Mouse (Mus musculus) left cerebral cortex, adult 2 months (tissue): ENCODE data around the gene AC129217.1. TPM values are rescaled to one million over a fixed set of nuclear protein-coding genes. Genes with fewer than 3 reads are reported as not detected.

ENCODE experiments used
- DNase-seq, 2 experiments: peaks; one replicate each; pipeline ENCODE4 v3.0.0; 2021 to 2022; ENCODE audit warnings: low spot score in 2 of 2, mixed read lengths in 1 of 2; ENCODE audit errors: extremely low spot score in 1 of 2
- H3K27ac ChIP-seq: fragments of 200-600 bp; 2 replicates; pipeline ENCODE4 v1.8.1; 2022
- H3K4me3 ChIP-seq: fragments of 200-600 bp; 2 replicates; pipeline ENCODE4 v1.8.1; 2022
- CTCF ChIP-seq: fragments of 200-600 bp; IDR thresholded peaks from 2 replicates; pipeline ENCODE4 v1.8.1; 2022; ENCODE audit warnings: antibody characterized with exemption, mild to moderate bottlenecking, moderate library complexity
- intact Hi-C: fragments of 180-260 bp; cut with DNase I; formaldehyde crosslinking; loops from one replicate; pipeline ENCODE4 v1.15.1; 2025
- microRNA-seq, 2 experiments: library from miRNA; unstranded; fragments of <30 nt; microRNA quantifications; one replicate each; pipeline ENCODE4 v1.2.0; 2021
- total RNA-seq, 2 experiments: library from RNA; stranded (reverse); gene quantifications; 2 replicates each; pipeline ENCODE4 v1.2.3; 2021

Gene AC129217.1
- total RNA-seq, 2 experiments from 2014 or later, result not detected

DNA sequence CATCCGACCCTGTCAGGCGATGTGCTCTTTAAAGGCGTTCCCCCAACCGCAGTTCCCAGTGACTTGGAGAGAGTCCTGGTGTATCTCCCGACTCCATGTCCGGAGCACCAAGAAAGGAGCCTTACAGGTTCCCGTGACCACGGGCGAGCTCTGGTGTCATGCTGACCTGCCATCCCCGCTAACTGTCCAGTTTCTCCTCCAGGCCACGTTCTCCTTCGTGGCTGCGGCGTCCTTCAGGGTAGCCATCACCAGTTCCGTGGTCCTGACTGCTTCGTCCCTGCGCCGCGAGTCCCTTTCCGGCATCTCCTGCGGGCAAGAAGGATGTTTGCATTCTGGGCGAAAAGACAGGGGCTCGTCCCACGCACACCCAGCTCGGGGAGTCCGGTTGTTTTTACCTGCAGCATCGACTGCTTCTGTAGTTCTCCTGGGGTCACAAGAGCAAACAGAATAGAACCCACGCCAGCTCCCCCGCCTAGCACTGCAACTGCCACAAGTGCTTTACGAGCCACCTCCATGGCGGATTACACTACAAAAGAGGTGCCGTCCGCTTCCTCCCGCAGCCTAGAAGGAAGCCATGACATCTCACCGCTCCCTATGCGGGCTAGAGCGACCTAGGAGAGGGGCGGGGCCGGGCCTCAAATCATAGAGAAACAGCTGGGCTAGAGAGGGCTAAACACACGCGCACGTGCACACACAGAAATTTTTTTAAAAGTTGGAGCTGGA, 50.9 kb downstream of the AC129217.1 start, which contains the start of gene Uqcc3:
Gene Uqcc3 (minus strand): TSS at position 613 of the 723 bp plus-strand sequence.
- TF ChIP-seq CTCF, result no peak
- H3K4me3 ChIP-seq, result peak within 1 kb of the TSS; percentile 90
- peak; percentile 86 for DNase-seq
- peak within 1 kb of the TSS; percentile 95 for H3K27ac ChIP-seq
- intact Hi-C loops, result no loop called here

GRCm38 (mm10) chr19:8881034-8881392, 51.4 kb downstream of the AC129217.1 start:
- intact Hi-C loops, result no loop called here
- H3K4me3 ChIP-seq, result peak overlapping the region; percentile 90
- no peak for DNase-seq
- H3K27ac ChIP-seq, result peak overlapping the region; percentile 95
- TF ChIP-seq CTCF, result no peak

GRCm38 (mm10) chr19:8883616-8884015, 54.0 kb downstream of the AC129217.1 start, which contains the start of the genes Lbhd1 and Gm49403:
Gene Lbhd1, plus strand, starts transcription at chr19:8883732.
Gene Gm49403, plus strand, starts transcription at chr19:8883930.
- intact Hi-C loops, result no loop called here
- DNase-seq, result no peak
- H3K27ac ChIP-seq, result no peak within 1 kb of the TSS
- TF ChIP-seq CTCF, result no peak
- no peak within 1 kb of the TSS for H3K4me3 ChIP-seq

- no peak for DNase-seq
- H3K4me3 ChIP-seq, result no peak overlapping the region
- intact Hi-C loops, result loop anchor here (5.0 kb wide), 1 partner anchor 45 kb away; no protein-coding TSS in a partner anchor
- TF ChIP-seq CTCF, result no peak
- no peak overlapping the region for H3K27ac ChIP-seq
Observed at GRCm38 (mm10) chr19:8886916-8887584, 57.5 kb downstream of the AC129217.1 start.

DNA sequence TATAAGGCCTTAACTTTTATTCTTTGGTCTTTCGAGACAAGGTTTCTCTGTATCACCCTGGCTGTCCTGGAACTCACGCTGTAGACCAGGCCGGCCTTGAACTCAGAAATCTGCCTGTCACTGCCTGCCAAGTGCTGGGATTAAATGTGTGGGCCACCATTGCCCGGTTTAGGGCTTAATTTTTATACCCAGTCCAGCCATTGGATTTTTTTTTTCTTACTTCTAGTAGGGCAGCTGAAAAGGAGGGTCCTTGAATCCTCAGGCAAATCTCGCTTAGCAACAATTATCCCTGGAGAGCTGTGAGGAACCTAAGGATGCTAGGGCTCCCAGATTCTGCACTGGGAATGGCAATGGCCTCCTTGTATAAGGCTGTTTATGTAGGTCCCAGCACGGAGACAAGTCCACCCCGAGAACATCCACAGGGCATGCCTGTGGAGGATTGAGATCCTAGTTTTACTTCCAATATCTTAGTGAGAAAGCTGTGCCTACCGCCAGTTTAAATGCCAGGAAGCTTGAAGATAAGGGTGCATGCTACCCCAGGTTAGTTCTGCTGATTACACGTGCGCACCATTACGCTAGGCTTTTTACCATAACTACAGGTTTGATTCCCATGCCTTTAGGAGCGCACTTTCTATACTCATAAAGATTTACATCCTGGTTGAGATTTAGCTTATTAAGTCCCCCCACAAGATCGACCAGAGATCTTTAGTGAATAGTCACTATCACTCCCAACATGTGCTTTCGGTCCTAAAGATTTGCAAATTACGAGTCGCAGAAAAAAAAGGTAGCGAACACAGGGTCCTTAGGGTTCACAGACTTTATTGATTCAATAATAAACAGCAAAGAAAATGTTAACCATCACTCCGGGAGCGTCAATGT, 58.3 kb downstream of the AC129217.1 start:
- Histone ChIP-seq H3K4me3 (peak overlapping the region; percentile 81), H3K27ac (peak overlapping the region; percentile 84)
- DNase-seq, result no peak
- TF ChIP-seq CTCF, result no peak
- intact Hi-C loops, result loop anchor here (5.0 kb wide), 1 partner anchor 46 kb away; no protein-coding TSS in a partner anchor

- Histone ChIP-seq H3K4me3 (peak within 1 kb of the TSS; percentile 81), H3K27ac (peak within 1 kb of the TSS; percentile 86)
- intact Hi-C loops, result loop anchor here (5.0 kb wide), 1 partner anchor 46 kb away; no protein-coding TSS in a partner anchor
- DNase-seq, result peak; percentile 92 to 94
- no peak for TF ChIP-seq CTCF
Observed at GRCm38 (mm10) chr19:8888511-8889385, 59.2 kb downstream of the AC129217.1 start, which contains the start of the genes 1810009A15Rik and Gm49416. Gene 1810009A15Rik, plus strand, starts transcription at chr19:8888853. Gene Gm49416, plus strand, starts transcription at chr19:8888926.

Small RNA genes lying within 50 kb of the gene (microRNA-seq; reads per million reads assigned to microRNA genes)
- 0 reads per million in 2 experiments for gene Mir5136

Other genes with a start within 250 kb of the AC129217.1 start
- gene Slc22a8, start 238.5 kb upstream of the AC129217.1 start, total RNA-seq, result 10 to 100 TPM; 12.5 TPM
- gene Slc22a6, start 211.7 kb upstream of the AC129217.1 start, total RNA-seq, result 1 to 10 TPM; 5.2 to 7.3 TPM
- 100 to 1,000 TPM; 152 to 155 TPM for gene Chrm1, start 166.0 kb upstream of the AC129217.1 start, total RNA-seq
- gene Slc3a2, start 106.4 kb upstream of the AC129217.1 start, total RNA-seq, result 100 to 1,000 TPM; 144 to 154 TPM
- 10 to 100 TPM; 48.5 to 53.1 TPM for gene Wdr74, start 93.9 kb upstream of the AC129217.1 start, total RNA-seq
- 1 to 10 TPM; 1.4 to 1.8 TPM for gene 1700092M07Rik, start 89.1 kb upstream of the AC129217.1 start, total RNA-seq
- gene Stx5a, start 88.4 kb upstream of the AC129217.1 start, total RNA-seq, result 10 to 100 TPM; 71.2 to 77.9 TPM
- 10 to 100 TPM; 90.2 to 98.8 TPM for gene Nxf1, start 72.7 kb upstream of the AC129217.1 start, total RNA-seq
- 10 to 100 TPM; 63.8 to 66.8 TPM for gene Tmem223, start 58.8 kb upstream of the AC129217.1 start, total RNA-seq
- 1 to 10 TPM; 8.2 to 8.7 TPM for gene Tmem179b, start 55.3 kb upstream of the AC129217.1 start, total RNA-seq
- 10 to 100 TPM; 13.1 to 14.3 TPM for gene Taf6l, start 43.4 kb upstream of the AC129217.1 start, total RNA-seq
- gene Polr2g, start 31.2 kb upstream of the AC129217.1 start, total RNA-seq, result 100 to 1,000 TPM in 1 of 2 experiments, 10 to 100 TPM in 1; 96.6 to 105 TPM
- 1 to 10 TPM; 5.3 to 6.7 TPM for gene Zbtb3, start 27.2 kb upstream of the AC129217.1 start, total RNA-seq
- gene Ttc9c, start 10.4 kb upstream of the AC129217.1 start, total RNA-seq, result 10 to 100 TPM; 34.5 to 36.7 TPM
- gene Hnrnpul2, start 9.8 kb upstream of the AC129217.1 start, total RNA-seq, result 100 to 1,000 TPM; 125 to 129 TPM
- 100 to 1,000 TPM; 109 TPM for gene Bscl2, start 7.7 kb downstream of the AC129217.1 start, total RNA-seq
- 100 to 1,000 TPM; 184 to 198 TPM for gene Gng3, start 9.4 kb downstream of the AC129217.1 start, total RNA-seq
- gene Lrrn4cl, start 21.0 kb downstream of the AC129217.1 start, total RNA-seq, result 1 to 10 TPM in 1 of 2 experiments, under 1 TPM in 1; 0.87 to 1.1 TPM
- gene Ubxn1, start 41.7 kb downstream of the AC129217.1 start, total RNA-seq, result 10 to 100 TPM; 86.1 to 94.7 TPM
- gene Uqcc3, start 51.1 kb downstream of the AC129217.1 start, total RNA-seq, result 10 to 100 TPM; 33.1 to 36.2 TPM
- gene Lbhd1, start 54.0 kb downstream of the AC129217.1 start, total RNA-seq, result 1 to 10 TPM; 6.5 to 9.3 TPM
- not detected for gene Gm49403, start 54.2 kb downstream of the AC129217.1 start, total RNA-seq
- 10 to 100 TPM; 22.5 to 23.2 TPM for gene 1810009A15Rik, start 59.1 kb downstream of the AC129217.1 start, total RNA-seq
- 1 to 10 TPM; 1.2 to 6.7 TPM for gene Gm49416, start 59.2 kb downstream of the AC129217.1 start, total RNA-seq
- gene Ints5, start 63.2 kb downstream of the AC129217.1 start, total RNA-seq, result 10 to 100 TPM; 21.7 to 22.9 TPM
- gene Ganab, start 68.3 kb downstream of the AC129217.1 start, total RNA-seq, result 100 to 1,000 TPM in 1 of 2 experiments, 10 to 100 TPM in 1; 96.4 to 104 TPM
- 100 to 1,000 TPM; 172 to 173 TPM for gene B3gat3, start 90.6 kb downstream of the AC129217.1 start, total RNA-seq
- gene Rom1, start 99.6 kb downstream of the AC129217.1 start, total RNA-seq, result 1 to 10 TPM; 5.6 to 7.2 TPM
- gene Eml3, start 99.8 kb downstream of the AC129217.1 start, total RNA-seq, result 10 to 100 TPM; 11.0 to 13.7 TPM
- 10 to 100 TPM; 55.5 to 55.6 TPM for gene Mta2, start 112.1 kb downstream of the AC129217.1 start, total RNA-seq
- gene Tut1, start 124.1 kb downstream of the AC129217.1 start, total RNA-seq, result 10 to 100 TPM; 21.4 to 22.4 TPM
- gene Eef1g, start 137.3 kb downstream of the AC129217.1 start, total RNA-seq, result 100 to 1,000 TPM; 228 to 236 TPM
- gene Ahnak, start 159.5 kb downstream of the AC129217.1 start, total RNA-seq, result 10 to 100 TPM; 22.5 to 32.2 TPM